Mouse (Mus musculus): ENCODE measurements around the gene Tom1.

DNA sequence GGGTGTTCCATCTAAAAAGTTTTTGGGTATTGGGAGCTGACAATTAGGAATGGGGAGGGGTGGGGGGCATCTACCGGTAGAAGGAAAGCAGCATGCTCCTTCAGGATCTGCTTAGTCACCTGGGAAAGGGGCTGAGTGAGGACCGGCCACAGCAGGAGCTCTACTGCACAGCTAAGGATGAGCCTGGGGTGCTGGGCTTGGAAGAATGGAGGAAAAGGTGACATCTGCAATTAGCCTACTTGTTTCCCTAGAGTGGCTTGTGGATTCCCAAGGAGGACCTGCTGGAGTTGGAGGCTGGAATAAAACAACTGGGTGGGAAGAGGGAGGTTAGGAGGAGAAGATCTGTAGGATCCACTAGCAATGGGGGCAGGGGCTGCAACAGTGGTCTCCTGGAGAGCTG, 19.9 kb upstream of the Tom1 start:
- TF ChIP-seq CTCF (IDR thresholded peaks at IDR 0.05; ENCODE audit: low read depth, low read length) (no peak), POLR2A (IDR thresholded peaks at IDR 0.05; ENCODE audit: extremely low read depth, insufficient read depth, low read length) (no peak)

Measured in liver, adult 2 months (tissue).